Mouse (Mus musculus) myocyte (in vitro differentiated cells): ENCODE measurements around the gene Foxn4.

Experiments used
- E2F4 ChIP-seq: IDR thresholded peaks from one replicate; pipeline ENCODE4 v1.6.1; 2011; ENCODE audit warnings: mild to moderate bottlenecking, control low read depth, moderate library complexity; ENCODE audit not compliant: insufficient read depth
- POLR2A ChIP-seq: IDR thresholded peaks from one replicate; pipeline ENCODE4 v1.6.1; 2011; ENCODE audit warnings: low read depth, mild to moderate bottlenecking, control low read depth, moderate library complexity; ENCODE audit not compliant: insufficient read length
- POLR2AphosphoS2 ChIP-seq: IDR thresholded peaks from one replicate; pipeline ENCODE4 v1.6.1; 2011; ENCODE audit warnings: low read depth, control low read depth; ENCODE audit not compliant: insufficient read length
- REST ChIP-seq: IDR thresholded peaks from one replicate; pipeline ENCODE4 v1.6.1; 2011; ENCODE audit warnings: mild to moderate bottlenecking, control low read depth, moderate library complexity; ENCODE audit not compliant: insufficient read depth, insufficient read length
- SRF ChIP-seq: IDR thresholded peaks from one replicate; pipeline ENCODE4 v1.6.1; 2011; ENCODE audit warnings: low read depth; ENCODE audit not compliant: control insufficient read depth, insufficient read length
- TCF12 ChIP-seq: IDR thresholded peaks from one replicate; pipeline ENCODE4 v1.6.1; 2011; ENCODE audit warnings: mild to moderate bottlenecking, control low read depth; ENCODE audit not compliant: poor library complexity, insufficient read depth, severe bottlenecking
- USF1 ChIP-seq: IDR thresholded peaks from one replicate; pipeline ENCODE4 v1.6.1; 2011; ENCODE audit warnings: low read depth, mild to moderate bottlenecking, control low read depth, moderate library complexity

DNA sequence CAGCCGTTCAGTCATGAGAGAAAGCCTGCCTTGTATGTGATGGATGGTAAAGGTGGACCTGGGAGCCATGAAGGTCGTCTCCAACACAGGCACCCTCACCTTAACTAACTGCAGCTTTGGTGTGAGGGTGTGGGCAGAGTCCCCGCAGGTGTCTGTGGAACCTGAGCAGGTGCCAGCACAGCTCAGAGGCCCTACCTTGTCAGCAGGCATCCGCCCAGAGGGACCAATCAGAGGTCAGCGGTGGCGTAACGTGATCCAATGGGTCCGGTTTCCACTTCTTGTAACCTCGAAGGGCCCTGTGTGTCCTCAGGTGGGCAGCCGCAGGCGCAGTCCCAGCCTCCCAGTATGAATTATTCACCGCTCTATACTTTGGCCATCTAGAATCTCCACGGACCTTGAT lies 15.3 kb upstream of the Foxn4 start, which contains the start of gene Myo1h:
- TF ChIP-seq POLR2AphosphoS2 (no peak), REST (no peak), E2F4 (no peak), POLR2A (no peak), SRF (no peak), TCF12 (no peak), USF1 (no peak)
